Mouse (Mus musculus) adrenal gland (tissue): ENCODE data around the gene Cpsf6.

Source experiments
- intact Hi-C: fragments of 180-260 bp; cut with DNase I; formaldehyde crosslinking; loops from one replicate; pipeline ENCODE4 v1.15.1; 2025

The Cpsf6 gene

DNA sequence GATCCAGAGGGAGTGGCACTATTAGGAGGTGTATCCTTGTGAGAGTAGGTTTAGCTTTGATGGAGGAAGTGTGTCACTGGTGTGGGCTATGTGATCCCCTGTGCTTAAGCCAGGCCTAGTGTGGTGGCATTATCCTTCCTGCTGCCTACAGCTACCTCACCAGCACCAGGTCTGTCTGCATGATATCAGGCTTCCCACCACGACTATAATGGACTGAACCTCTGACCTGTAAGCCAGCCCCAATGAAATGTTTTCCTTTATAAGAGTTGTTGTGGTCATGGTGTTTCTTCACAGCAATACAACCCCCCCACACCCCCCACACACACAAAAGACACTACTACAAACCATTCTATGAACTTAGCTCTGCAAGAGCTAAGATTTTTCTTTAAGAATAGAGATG is 34.9 kb upstream of the Cpsf6 start:
- intact Hi-C loops: no loop called here

DNA sequence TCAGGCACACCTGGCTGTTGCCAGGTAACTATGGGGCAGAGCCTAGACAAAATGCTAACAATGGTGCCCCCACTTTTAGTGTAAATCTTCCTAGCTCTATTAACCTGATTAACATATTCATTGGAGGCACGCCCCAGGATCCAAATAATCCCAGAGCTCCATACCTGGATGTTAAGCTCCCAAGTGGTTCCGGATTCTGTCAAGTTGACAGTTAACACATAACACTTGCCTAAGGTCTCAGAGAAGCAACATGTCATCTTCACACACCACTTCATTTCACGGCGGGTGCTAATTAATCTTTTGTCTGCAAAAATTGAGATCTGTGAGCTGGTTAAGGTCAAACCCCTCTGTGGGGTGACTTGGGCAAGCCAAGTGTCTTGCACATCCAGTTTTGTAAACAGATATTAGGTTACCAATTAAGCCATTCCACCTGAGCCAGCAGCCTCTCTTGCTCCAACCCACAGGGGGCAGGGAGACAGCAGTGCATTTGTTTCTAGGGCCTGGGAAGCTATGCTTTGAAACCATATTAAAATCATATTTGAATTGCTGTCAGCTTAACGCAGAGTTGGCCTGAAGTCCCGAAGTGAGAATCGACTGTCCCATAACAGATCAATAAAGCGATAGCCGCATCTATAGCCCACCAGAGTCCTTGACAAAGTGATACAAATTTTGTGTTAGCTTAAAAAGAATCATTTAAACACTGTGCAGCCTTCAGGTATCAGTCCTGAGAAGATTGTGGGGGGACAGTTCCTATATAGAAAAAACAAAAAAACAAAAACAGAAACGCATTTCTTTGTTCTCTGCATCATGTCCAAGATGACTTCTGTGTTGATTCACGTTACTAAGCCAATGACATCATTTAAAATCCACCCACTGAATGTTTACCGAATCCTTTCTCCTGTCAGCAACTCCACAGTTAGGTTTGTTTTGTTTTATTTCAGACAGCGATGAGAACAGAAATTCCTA is 34.0 kb upstream of the Cpsf6 start:
- intact Hi-C loops: no loop called here

DNA sequence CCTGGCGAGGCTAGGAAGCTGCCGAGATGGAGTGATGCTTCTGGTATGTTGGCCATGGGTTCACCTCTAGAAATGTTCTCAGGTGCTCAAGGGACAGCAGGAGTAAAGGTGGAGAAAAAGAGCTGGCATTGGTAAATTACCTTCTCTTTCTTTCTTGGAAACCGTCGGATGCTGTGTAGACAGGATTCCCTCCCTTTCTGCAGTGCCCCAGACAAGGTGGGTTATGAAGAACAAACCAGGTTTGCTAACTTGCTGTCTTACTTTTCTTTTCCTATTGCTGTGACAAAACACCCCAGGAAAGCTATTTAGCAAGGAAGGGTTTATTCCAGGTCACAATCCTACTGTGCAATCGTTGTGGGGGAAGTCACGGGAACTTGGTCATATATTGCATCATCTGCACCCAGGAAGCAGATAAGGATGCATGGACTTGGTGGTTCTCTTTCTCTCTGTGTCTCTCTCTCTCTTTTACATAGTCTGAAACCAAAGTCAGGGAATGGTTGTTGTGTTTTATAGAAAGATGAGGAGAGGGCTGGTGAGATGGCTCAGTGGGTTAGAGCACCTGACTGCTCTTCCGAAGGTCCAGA is 32.8 kb upstream of the Cpsf6 start:
- intact Hi-C loops: no loop called here

DNA sequence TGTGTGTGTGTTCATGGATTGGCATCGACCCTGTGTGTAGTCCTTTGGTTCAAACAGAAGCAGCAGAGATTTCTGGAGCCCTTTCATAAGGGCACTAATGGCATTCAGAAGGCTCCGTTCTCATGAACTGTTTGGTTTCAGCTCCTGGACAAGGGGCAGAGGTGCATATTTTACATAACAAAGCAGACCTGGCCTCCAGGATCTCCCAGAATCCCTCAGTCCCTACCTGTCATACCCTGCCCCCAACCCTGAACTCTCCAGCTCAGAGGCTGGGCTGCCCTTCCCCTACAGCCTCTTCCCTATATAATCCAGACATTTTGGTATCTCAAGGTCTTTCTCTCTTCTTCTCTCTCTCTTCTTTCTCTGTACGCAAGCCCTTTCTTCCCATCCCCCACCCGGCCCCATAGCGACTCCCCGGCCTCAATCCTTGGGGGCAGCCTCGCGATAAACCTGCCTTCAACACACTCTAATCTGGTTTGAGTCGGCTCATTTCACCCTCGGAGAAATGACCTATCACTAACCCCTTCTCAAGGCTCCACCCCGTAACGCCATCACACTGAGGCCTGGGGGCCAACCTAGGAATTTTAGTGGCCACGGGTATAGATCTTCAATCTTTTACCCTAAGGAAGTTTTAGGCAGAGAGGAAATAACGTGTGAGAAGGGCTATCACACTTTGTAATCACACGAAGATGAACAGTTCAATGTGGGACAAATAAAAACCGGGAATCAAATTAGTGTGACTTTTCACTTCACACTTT is 32.1 kb upstream of the Cpsf6 start:
- intact Hi-C loops: no loop called here

DNA sequence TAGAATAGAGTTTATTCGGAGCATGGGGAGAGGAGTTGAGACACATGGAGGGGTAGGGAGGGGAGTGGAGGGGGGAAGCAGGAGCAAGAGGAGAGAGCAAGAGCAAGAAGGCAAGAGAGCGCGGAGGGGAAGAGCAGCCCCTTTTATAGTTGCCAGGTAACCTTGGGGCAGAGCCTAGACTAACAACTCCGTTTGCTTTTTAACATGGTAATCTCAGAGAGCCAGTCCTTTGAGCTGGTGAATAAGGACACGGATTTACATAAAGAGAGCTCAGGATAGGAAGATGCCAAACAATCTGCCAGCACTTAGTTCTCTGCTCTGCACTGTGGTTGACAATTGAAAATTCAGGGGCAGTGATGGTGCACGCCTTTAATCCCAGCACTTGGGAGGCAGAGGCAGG is 31.3 kb upstream of the Cpsf6 start:
- intact Hi-C loops: no loop called here

DNA sequence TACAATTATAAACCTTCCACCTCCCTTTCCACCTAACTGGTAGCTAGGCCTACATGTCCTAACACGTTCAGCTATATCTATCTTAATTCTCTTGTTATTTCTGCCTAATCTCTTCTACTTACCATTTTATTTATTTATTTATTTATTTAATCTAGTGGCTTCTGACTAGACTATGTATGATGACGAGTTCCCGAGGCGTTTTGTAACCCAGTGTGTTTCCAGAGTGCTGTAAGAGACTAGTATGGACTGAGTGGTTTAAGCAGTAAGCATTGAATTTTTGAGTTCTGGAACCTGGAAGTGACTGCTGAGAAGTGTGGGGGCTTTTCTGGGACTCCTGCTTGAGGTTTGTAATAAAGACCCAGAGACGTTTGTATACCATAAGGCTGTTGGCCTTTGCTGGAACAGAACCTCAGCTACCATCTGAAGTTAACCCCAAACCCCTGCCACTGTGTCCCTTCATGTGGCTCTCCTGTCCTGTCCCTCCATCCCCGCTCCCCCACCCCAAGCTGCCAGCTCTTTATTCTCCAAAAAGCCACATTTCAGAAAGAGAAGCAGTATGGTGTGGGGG is 30.8 kb upstream of the Cpsf6 start:
- intact Hi-C loops: no loop called here

DNA sequence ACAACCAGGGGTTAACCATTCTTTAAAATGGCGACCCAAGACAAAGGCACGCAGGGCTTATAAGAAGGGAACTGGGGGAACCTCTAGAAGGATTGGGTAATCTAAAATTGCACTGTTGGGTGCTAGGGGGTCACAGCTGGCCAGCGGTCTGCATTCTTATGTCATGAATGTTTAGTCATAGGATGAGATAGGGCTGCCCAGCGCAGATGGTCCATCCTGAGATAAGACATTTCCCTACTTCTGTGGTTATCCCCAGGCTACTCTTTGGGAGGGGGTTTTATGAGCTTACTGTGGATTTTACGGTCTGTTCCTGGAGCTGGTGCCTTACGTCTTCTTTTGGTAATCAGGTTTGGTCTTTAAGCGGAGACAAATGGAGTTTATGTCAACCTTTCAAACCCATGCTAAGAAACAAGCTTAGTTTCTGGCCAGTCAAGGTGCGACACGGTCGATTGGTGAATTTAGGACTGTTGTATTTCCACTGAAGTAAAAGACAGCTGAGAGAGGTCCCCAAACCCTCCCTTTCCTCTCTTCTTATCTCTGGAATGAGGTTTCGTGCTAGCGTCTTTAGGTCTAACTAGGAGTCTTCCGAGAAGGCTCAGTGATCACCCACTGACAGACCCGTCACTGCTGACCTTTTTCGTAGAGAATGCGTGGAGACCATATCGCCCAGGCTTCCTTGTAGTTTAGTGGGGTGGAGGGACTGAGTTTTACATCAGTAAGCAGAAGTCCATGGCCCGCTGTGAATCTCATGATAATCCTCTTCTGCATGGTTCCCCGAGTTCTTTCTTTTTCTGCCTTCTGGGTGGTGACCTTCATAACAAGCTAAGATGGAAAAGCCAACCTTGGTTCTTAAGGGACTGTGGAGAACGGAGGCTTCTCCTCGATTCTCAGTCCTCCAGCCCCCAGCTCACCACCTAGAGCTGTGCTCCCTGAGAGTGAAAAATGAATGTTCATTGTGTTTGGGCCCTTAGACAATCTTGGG is 29.8 kb upstream of the Cpsf6 start:
- intact Hi-C loops: no loop called here

DNA sequence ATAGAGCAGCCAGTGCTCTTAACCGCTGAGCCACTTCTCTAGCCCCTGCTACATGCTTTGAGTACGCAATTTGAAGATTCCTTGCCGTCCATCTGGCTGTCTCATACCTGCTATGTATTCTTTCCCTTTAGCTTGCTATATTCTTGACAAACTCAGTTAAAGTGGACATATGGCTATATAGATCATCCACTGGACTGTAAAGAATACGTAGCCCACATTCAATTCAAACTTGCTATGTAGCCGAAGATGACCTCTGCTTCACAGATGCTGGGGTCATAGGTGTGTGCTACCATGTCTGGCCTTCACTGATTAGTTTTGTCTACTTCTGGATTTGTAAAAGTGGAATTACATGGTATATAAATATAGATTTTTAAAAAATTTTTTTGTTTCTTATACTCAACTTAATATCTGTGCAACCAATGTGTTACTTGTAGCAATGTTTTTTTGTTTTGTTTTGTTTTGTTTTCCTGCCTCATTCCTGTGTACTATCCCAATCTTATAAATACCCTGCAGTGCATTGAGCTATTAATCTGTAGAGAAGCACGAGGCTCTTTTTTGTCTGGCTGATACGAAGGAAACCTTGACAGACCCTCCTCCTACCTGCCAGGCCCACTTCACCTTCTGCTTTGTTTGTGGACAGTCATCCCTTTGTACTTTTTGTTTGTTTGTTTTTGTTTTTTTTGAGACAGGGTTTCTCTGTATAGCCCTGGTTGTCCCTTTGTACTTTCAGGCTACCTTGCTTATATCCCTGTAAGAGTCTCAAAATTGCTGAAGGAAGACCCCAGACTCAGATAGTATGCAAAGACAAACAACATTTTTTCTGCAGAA is 28.9 kb upstream of the Cpsf6 start:
- intact Hi-C loops: no loop called here

DNA sequence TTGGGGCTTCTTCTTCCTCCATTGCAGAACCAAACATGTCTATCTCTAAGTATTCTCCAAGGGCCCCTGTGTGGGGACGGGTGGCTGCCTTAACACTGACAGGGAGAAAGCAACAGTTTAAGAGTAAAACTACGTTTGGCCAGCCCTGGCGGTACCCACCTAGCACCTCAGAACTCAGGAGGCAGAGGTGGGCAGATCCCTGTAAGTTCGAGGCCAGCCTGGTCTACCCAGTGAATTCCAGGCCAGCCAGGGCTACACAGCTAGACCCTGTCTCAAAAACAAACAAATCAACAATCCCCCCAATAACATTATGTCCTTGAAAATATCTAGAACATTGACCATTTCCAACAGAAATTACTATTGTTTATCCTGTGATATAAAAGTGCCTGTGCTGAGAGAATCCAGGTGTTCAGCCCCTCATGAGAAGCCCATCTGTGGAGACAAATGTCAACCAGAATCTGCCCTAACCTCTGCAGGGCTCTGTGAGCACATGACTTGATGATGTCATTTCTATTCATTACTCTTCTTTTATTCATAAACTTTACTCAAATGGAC is 28.0 kb upstream of the Cpsf6 start:
- intact Hi-C loops: no loop called here

DNA sequence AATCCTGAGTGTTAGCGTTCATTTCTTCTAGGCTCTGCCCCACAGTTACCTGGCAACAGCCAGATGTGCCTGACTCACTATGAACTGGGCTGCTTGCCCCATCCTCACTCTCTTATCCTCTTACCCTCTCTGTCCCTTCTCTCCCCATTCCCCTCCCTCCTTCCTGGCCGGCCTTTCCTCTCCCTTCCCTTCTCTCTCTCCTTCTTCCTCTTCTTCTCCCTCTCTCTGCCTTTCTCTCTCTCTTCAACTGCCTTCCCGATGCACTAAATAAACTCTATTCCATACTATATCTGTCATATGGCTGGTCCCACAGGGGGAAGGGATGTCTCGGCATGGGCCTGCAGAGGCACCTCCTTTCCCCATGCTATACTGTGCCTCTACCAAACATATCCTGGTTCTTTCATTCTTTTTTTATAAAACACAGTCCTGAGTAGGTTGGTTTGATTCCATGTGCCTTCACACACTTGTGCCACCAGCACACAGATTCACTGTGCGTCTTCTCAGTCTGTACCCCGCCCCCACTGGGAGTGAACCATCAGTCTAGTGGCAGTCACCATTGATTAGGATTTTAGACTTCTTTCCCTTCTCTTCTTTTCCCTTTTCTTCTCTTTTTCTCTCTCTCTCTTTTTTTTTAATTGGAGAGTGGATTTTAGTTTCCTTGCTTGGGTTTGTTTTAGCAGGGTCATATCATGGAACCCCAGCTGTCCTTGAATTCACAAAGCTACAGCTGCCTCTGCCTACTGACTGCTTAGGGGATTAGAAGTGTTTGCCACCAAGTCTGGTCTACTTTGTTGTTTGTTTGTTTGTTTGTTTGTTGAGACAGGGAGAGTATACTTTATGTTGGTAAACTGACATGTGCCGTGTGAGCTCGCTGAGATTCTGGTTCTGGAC is 27.3 kb upstream of the Cpsf6 start:
- intact Hi-C loops: no loop called here

DNA sequence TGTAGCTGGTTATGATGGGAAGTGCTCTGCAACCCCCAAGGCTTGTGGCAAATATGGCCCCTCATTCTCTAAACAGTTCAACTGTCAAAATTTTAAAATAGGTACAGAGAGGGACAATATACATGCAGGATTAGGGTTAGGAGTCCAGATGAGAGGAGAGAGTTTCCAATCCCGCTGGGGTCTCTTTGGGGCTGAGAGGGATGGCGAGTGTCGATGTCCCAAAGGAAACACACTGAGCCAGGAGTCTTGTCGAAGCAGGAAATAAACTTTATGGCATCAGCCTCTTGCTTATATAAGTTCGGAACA is 26.4 kb upstream of the Cpsf6 start:
- intact Hi-C loops: no loop called here

DNA sequence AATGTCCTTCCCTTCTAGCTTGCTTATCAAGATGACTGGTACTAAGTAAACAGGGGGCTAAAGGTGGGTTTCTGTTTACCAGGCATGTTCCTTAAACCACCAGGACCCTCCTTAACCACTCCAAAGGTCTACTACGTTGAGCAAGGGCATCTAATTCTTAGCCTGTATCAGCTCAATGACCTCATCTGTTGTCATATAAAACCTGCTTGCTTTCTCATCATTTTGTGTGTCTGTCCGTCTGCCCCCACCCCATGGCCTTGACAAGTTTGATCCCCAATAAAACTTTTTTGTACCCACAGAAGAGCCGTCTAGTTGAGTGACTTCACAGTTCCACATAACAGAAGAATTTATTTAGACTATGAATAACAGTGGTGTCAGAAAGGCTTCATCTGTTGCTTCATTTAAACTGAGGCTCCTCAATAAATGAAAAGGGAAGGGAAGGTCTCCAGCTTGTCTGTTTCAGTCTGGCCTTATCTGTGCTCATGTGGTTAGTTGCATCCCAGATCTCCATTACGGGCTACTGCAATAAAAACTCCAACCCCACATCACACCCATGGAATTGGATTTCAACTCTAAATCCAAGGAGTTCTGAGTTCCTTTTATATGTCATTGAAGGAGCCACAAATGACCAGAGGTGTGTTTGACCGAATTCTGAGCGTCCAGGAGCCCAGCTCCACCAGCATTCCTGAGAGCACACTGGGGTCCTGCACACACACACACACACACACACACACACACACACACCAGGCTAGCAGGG is 25.9 kb upstream of the Cpsf6 start:
- intact Hi-C loops: no loop called here

DNA sequence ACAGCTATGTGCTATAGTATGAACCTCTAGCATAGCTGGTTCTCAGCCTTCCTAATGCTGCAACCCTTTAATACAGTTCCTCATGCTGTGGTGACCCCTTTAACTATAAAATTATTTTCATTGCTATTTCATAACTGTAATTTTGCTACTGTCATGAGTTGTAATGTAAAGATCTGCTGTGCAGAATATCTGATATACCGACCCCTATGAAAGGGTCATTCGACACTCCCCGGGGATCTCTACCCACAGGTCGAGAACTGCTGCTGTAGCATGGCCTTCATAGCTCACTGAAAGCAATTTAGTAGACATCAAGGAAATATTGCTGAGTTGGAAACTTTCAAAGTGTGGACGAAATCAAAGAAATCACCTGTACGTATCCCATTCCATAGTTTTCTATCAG is 24.6 kb upstream of the Cpsf6 start:
- intact Hi-C loops: loop anchor here (5.0 kb wide), 1 partner anchor 42 kb away; no protein-coding TSS in a partner anchor

DNA sequence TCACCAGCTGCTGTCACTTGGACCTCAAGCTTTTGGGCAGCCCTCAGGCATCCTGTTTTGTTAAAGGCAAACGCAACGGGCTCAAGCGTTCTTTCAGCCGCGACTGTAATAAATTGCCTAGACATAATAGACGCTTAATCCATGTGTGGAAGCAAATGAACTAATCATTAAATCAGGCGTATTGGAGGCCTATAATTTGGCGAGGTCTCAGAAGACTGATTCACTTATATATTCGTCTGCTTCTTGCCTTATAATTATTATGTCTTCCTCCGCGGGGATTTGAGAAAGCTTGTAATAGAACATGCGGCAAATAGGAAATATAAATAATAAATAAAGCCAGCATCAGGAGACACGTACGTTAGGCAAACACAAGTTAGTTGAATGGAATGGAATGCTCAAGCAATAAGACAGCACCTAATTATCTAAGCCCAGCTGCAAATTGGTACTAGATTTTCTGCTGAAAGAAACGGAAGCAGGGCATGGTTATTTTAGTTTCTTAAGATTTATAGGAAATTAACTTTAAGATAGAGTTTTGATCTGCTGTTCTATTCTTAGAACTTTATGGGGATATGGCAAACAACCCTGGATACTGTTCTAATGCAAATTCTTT is 23.6 kb upstream of the Cpsf6 start:
- intact Hi-C loops: loop anchor here (5.0 kb wide), 1 partner anchor 41 kb away; no protein-coding TSS in a partner anchor

DNA sequence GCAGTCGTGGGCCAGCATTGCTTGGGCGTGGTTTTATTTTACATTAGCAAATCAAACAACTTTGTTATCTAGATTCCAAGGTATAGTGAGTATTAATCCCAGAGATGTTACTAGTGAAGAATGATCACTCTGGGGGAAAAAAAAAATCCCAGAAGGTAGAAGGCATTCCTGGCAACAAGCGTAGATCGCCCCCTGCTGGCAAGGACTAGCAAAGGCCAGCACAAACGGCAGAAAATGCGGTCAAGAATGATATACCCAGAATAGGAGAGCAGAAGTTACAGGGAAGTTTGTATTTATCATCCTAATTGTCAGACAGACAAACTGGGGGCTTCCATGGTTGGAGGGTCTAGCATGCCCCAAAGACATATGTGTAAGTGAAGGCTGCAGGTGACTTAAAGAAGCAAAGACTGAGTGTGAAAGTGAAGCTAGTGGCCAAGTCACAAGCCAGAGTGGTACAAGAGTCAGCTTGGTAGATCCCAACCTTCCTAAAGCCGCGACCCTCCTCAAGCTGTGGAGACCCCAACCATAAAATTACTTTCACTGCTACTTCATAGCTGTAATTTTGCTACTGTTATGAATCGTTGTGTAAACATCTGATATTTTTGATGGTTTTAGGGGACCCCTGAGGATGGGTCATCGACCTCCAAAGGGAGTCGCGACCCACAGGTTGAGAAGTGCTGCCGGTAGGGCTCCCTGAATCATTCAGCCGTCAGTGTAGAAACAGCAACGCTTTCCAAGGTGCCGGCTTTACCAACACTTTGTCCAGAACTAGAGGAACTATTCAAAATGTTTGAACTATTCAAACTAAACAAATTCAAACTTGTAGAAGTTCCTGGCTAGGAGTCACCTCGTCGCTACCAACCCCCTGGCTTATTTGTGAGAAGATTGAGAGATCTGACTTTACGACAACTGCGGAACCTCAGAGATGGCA is 22.9 kb upstream of the Cpsf6 start:
- intact Hi-C loops: loop anchor here (5.0 kb wide), 1 partner anchor 40 kb away; no protein-coding TSS in a partner anchor

DNA sequence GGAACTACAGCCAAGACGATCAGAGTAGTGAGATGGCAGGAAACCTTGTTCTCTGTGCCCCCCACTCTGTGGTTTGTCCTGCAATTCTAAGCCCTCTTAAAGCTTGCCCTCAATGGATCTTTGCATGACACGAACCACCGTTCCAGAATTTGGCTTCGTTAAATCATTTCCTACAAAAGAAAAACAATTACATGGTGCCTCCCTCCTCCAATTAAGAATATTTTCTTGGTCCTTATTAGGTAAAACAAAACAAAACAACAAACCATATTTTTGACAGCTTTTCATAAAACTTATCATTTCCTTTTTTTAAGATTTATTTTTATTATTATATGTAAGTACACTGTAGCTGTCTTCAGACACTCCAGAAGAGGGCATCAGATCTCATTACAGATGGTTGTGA is 21.5 kb upstream of the Cpsf6 start:
- intact Hi-C loops: loop anchor here (5.0 kb wide), 1 partner anchor 39 kb away; no protein-coding TSS in a partner anchor
